Mouse (Mus musculus) forebrain, postnatal 0 days (tissue): Measurements from ENCODE around the gene Ctu2. TPM values are rescaled to one million over a fixed set of nuclear protein-coding genes. Genes with fewer than 3 reads are reported as not detected.

Source experiments
- ATAC-seq: fragments of 200-750 bp; cut with Nextera tagmentation; 2 replicates; pipeline ENCODE4 v1.8.0; 2017; ENCODE audit warnings: mild to moderate bottlenecking, moderate library complexity
- DNase-seq: peaks from one replicate; pipeline ENCODE4 v3.0.0-alpha.2; 2015
- H3K27ac ChIP-seq: fragments of 300-500 bp; sonication (generic); 2 replicates; pipeline ENCODE4 v1.5.1; 2014; ENCODE audit warnings: low read depth, mild to moderate bottlenecking, antibody characterized with exemption, low read length, moderate library complexity, mixed read lengths
- H3K27me3 ChIP-seq: fragments of 300-500 bp; sonication (generic); 2 replicates; pipeline ENCODE4 v1.6.1; 2014; ENCODE audit warnings: mild to moderate bottlenecking, low read length, mixed read lengths; ENCODE audit not compliant: insufficient read depth
- H3K36me3 ChIP-seq: fragments of 300-500 bp; sonication (generic); 2 replicates; pipeline ENCODE4 v1.6.1; 2014; ENCODE audit warnings: mild to moderate bottlenecking, moderate library complexity; ENCODE audit not compliant: insufficient read depth
- H3K4me1 ChIP-seq: fragments of 300-500 bp; sonication (generic); 2 replicates; pipeline ENCODE4 v1.6.1; 2014; ENCODE audit warnings: antibody characterized with exemption; ENCODE audit not compliant: insufficient read depth
- H3K4me2 ChIP-seq: fragments of 300-500 bp; sonication (generic); 2 replicates; pipeline ENCODE4 v1.6.1; 2014; ENCODE audit warnings: low read depth, mild to moderate bottlenecking, moderate library complexity
- H3K4me3 ChIP-seq: fragments of 300-500 bp; sonication (generic); 2 replicates; pipeline ENCODE4 v1.5.1; 2014; ENCODE audit warnings: low read depth, low read length, mixed read lengths
- H3K9ac ChIP-seq: fragments of 300-500 bp; sonication (generic); 2 replicates; pipeline ENCODE4 v1.6.1; 2014; ENCODE audit warnings: mild to moderate bottlenecking
- H3K9me3 ChIP-seq: fragments of 300-500 bp; sonication (generic); 2 replicates; pipeline ENCODE4 v1.6.1; 2016; ENCODE audit warnings: low read length
- CTCF ChIP-seq: sonication (generic); IDR thresholded peaks from 2 replicates; pipeline ENCODE4 v1.5.1; 2016; ENCODE audit warnings: antibody characterized with exemption, control low read depth, low read depth
- WGBS: fragments of 180-500 bp; shearing (Covaris S2); extraction: QIAGEN DNeasy Blood & Tissue Kit; methylation state at CpG from one replicate; pipeline ENCODE4 v1.1.7; 2014; 5-methylcytosine and 5-hydroxymethylcytosine counted together
- polyA plus RNA-seq: library from polyadenylated mRNA; unstranded; fragments of >200 nt; fragmentation: Nextera tagmentation; extraction: Ambion mirVana; gene quantifications from 2 replicates; pipeline ENCODE4 v1.2.1, GENCODE M21; 2015
- total RNA-seq: library from RNA; depleted of rRNA; stranded (reverse); fragments of >200 nt; gene quantifications from 2 replicates; pipeline ENCODE4 v1.2.3, GENCODE M21; 2014; rRNA removed

Gene Ctu2
- total RNA-seq (58.0 and 69.7 TPM in 2 replicates), polyA plus RNA-seq (89.7 and 99.5 TPM in 2 replicates)

GRCm38 (mm10) chr8:122475580-122476320 lies at the start of gene Ctu2, which contains the start of gene Rnf166:
Gene Ctu2, plus strand, starts transcription at chr8:122476143.
Gene Rnf166, minus strand, starts transcription at chr8:122476064.
- Histone ChIP-seq H3K4me2 (peak within 1 kb of the TSS; percentile 89), H3K9ac (peak within 1 kb of the TSS; percentile 91), H3K9me3 (no peaks in the 10 kb centered on the region), H3K4me3 (peak within 1 kb of the TSS; percentile 93), H3K4me1 (peaks cover 16% of the 10 kb centered on the region; the same call in 1 of the 2 replicates), H3K27ac (peak within 1 kb of the TSS; percentile 72), H3K27me3 (no peaks in the 10 kb centered on the region), H3K36me3 (peaks cover 45% of the 10 kb centered on the region)
- peak; percentile 97 for ATAC-seq
- WGBS, result 3% methylated on average over 92 of the region's 103 CpGs
- TF ChIP-seq CTCF, result no peak
- DNase-seq, result peak; percentile 96

GRCm38 (mm10) chr8:122426145-122426544 lies 49.8 kb upstream of the Ctu2 start:
- Histone ChIP-seq H3K4me2 (no peak overlapping the region), H3K27ac (no peak overlapping the region), H3K9ac (no peak overlapping the region), H3K27me3 (no peaks in the 10 kb centered on the region), H3K36me3 (no peaks in the 10 kb centered on the region), H3K4me3 (no peak overlapping the region), H3K9me3 (no peaks in the 10 kb centered on the region), H3K4me1 (no peaks in the 10 kb centered on the region)
- TF ChIP-seq CTCF, result no peak
- DNase-seq (no peak), ATAC-seq (no peak)
- 85% methylated on average over 9 of the region's 9 CpGs for WGBS

GRCm38 (mm10) chr8:122427607-122428006 lies 48.3 kb upstream of the Ctu2 start:
- H3K9ac ChIP-seq, result no peak overlapping the region
- TF ChIP-seq CTCF, result no peak
- no peak overlapping the region for H3K27ac ChIP-seq
- no peak for ATAC-seq
- H3K27me3 ChIP-seq, result no peaks in the 10 kb centered on the region
- WGBS, result 89% methylated on average over 7 of the region's 7 CpGs
- H3K4me3 ChIP-seq, result no peak overlapping the region
- no peak overlapping the region for H3K4me2 ChIP-seq
- no peak for DNase-seq
- no peaks in the 10 kb centered on the region for H3K36me3 ChIP-seq
- no peaks in the 10 kb centered on the region for H3K9me3 ChIP-seq
- 0 out of 2 replicates have a peak, but pooled peaks cover 4% of the 10 kb centered on the region for H3K4me1 ChIP-seq

- Histone ChIP-seq H3K4me2 (no peak overlapping the region), H3K27me3 (no peaks in the 10 kb centered on the region), H3K9ac (no peak overlapping the region), H3K36me3 (no peaks in the 10 kb centered on the region), H3K4me1 (0 out of 2 replicates have a peak, but pooled peaks cover 4% of the 10 kb centered on the region), H3K4me3 (no peak overlapping the region), H3K27ac (no peak overlapping the region), H3K9me3 (no peaks in the 10 kb centered on the region)
- DNase-seq (no peak), ATAC-seq (no peak)
- WGBS, result 87% methylated on average over 9 of the region's 9 CpGs
- no peak for TF ChIP-seq CTCF
Observed at GRCm38 (mm10) chr8:122428163-122428562, 47.8 kb upstream of the Ctu2 start.

GRCm38 (mm10) chr8:122430058-122430636 lies 45.8 kb upstream of the Ctu2 start:
- no peak overlapping the region for H3K4me2 ChIP-seq
- H3K27me3 ChIP-seq, result no peaks in the 10 kb centered on the region
- peaks cover 12% of the 10 kb centered on the region for H3K36me3 ChIP-seq
- no peaks in the 10 kb centered on the region for H3K9me3 ChIP-seq
- no peak for ATAC-seq
- H3K4me1 ChIP-seq, result 0 out of 2 replicates have a peak, but pooled peaks cover 4% of the 10 kb centered on the region
- no peak for TF ChIP-seq CTCF
- 86% methylated on average over 10 of the region's 10 CpGs for WGBS
- H3K4me3 ChIP-seq, result no peak overlapping the region
- no peak overlapping the region for H3K27ac ChIP-seq
- no peak for DNase-seq
- H3K9ac ChIP-seq, result no peak overlapping the region

- Histone ChIP-seq H3K4me2 (no peak overlapping the region), H3K27me3 (no peaks in the 10 kb centered on the region), H3K36me3 (peaks cover 13% of the 10 kb centered on the region), H3K4me1 (0 out of 2 replicates have a peak, but pooled peaks cover 4% of the 10 kb centered on the region), H3K27ac (no peak overlapping the region), H3K9me3 (no peaks in the 10 kb centered on the region), H3K9ac (no peak overlapping the region), H3K4me3 (no peak overlapping the region)
- 84% methylated on average over 3 of the region's 3 CpGs for WGBS
- TF ChIP-seq CTCF, result no peak
- ATAC-seq (no peak), DNase-seq (no peak)
Observed at GRCm38 (mm10) chr8:122430646-122431045, 45.3 kb upstream of the Ctu2 start.
